Comparison of ENCODE assay signal across 8 mouse cellular contexts in the genomic region with DNA sequence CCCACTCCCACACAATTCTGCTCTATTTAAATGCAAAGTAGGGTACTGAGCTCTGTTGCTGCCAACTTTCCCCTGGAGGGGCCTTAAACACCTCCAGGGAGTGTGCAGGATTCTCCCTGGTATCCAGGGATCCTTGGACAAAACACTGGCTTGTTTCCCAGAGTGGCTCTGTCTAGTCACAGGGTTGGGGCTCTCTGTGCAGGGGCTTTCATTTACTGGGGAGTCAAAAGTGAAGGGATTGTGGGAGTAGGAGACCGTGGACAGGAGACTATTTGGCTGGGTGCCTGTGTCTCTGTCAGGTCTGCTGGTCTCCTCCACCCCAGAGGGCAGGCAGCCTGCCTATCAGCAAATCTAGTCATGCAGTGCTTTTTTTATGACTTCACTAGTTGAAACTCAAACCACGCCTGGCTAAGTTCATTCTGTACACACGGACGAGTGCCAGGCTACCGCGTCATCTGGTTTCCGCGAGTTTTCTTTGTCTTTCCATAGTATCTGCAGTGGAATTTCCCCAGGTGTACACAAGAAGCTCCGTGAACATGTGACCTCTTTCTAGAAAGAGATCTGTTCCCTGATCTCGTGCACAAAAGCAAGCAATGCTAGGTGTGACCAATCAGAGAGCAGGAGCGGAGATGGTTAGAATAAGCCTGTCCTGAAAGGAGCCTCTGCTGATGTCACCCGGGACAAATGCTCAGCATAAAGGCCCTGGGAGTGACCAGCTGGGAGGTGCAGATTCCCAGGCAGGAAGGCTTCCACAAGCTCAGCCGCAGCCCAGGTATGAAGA. TPM values are rescaled to one million over a fixed set of nuclear protein-coding genes. Genes with fewer than 3 reads are reported as not detected.
A peak's percentile ranks its signal among the peaks of the same experiment; 100 is the strongest.
DNase-seq lines count a peak whose midpoint lies in the region; ATAC-seq and TF ChIP-seq lines count a peak whose summit lies in the region.

No protein-coding gene starts in this region.

- H3K9me3 ChIP-seq in intestine, postnatal 0 days (ENCODE audit: control insufficient read depth) = no peaks in the 10 kb centered on the region

- H3K9ac ChIP-seq in intestine, postnatal 0 days (ENCODE audit: low read depth, low read length) = no peak overlapping the region; the same call in 1 of the 2 replicates

- peak overlapping the region; percentile 77 for H3K27ac ChIP-seq in intestine, postnatal 0 days (ENCODE audit: low read depth, low read length)

- WGBS in intestine, postnatal 0 days = 25% methylated on average over 13 of the region's 13 CpGs

- ATAC-seq in intestine, postnatal 0 days = peak; percentile 75

- no peaks in the 10 kb centered on the region for H3K27me3 ChIP-seq in intestine, postnatal 0 days (replicated peaks; ENCODE audit: control insufficient read depth, insufficient read depth, low read length)

- intact Hi-C loops in left cerebral cortex, postnatal 4 days (cut with DNase I) = no loop called here

- TF ChIP-seq CTCF in intestine, postnatal 0 days (IDR thresholded peaks at IDR 0.05; ENCODE audit: low read depth) = no peak

- H3K4me2 ChIP-seq in intestine, postnatal 0 days (replicated peaks; ENCODE audit: low read depth) = peak overlapping the region; percentile 47

- H3K4me1 ChIP-seq in intestine, postnatal 0 days (replicated peaks; ENCODE audit: control insufficient read depth, insufficient read depth, low read length) = peaks cover 4% of the 10 kb centered on the region; the same call in 1 of the 2 replicates

- no peak overlapping the region for H3K4me3 ChIP-seq in intestine, postnatal 0 days (ENCODE audit: low read depth, low read length)

- no peaks in the 10 kb centered on the region for H3K36me3 ChIP-seq in intestine, postnatal 0 days (ENCODE audit: control insufficient read depth, insufficient read depth)

- DNase-seq in left cerebral cortex, postnatal 4 days = peak; percentile 19
- no peak for DNase-seq in left cerebral cortex, adult 18-20 months (ENCODE audit: low spot score in 2 of 2)
- peak; percentile 70 for DNase-seq in brain, adult 2 months (ENCODE audit: low read depth, low spot score)
- peak; percentile 77 for DNase-seq in lung, postnatal 36 days
- DNase-seq in left cerebral cortex, adult 8-10 months (ENCODE audit: low spot score in 2 of 2) = no peak
- DNase-seq in frontal cortex, adult 2 months (ENCODE audit: extremely low spot score in 1 of 2, low spot score in 1 of 2) = no peak
- DNase-seq in embryo, embryonic 9.5 days (ENCODE audit: extremely low spot score) = no peak

RNA-seq across cellular contexts. Expression of gene Nsmce4a, which starts 1.5 kb away (rescaled TPM):
- total RNA-seq in left cerebral cortex, postnatal 4 days (2021) = 10 to 100 TPM; 36.1 to 38.3 TPM
- 10 to 100 TPM; 40.3 to 44.7 TPM for total RNA-seq in left cerebral cortex, adult 18-20 months (2021)
- 100 and 101 TPM in 2 replicates for polyA plus RNA-seq in intestine, postnatal 0 days (2015; fragmentation: Nextera tagmentation; extraction: Ambion mirVana)
- 10 to 100 TPM; 37.5 to 40.9 (median 40.4) TPM for total RNA-seq in left cerebral cortex, adult 8-10 months (2022)
- polyA plus RNA-seq in frontal cortex, adult 2 months (2012; rRNA removed) = 44.1 and 49.5 TPM in 2 replicates

RNA-seq across cellular contexts. Expression of gene Tacc2, which starts 2.8 kb away (rescaled TPM):
- total RNA-seq in left cerebral cortex, postnatal 4 days (2021) = 100 to 1,000 TPM; 101 to 102 TPM
- total RNA-seq in left cerebral cortex, adult 18-20 months (2021) = 10 to 100 TPM; 61.9 to 68.9 TPM
- polyA plus RNA-seq in intestine, postnatal 0 days (2015; fragmentation: Nextera tagmentation; extraction: Ambion mirVana) = 27.7 TPM in 2 replicates
- total RNA-seq in left cerebral cortex, adult 8-10 months (2022) = 10 to 100 TPM; 64.2 to 70.3 (median 68.0) TPM
- 46.1 and 49.3 TPM in 2 replicates for polyA plus RNA-seq in frontal cortex, adult 2 months (2012; rRNA removed)

RNA-seq across cellular contexts. Expression of gene Ate1, which starts 54.2 kb away (rescaled TPM):
- total RNA-seq in left cerebral cortex, postnatal 4 days (2021) = 10 to 100 TPM; 57.1 to 61.9 TPM
- total RNA-seq in left cerebral cortex, adult 18-20 months (2021) = 10 to 100 TPM; 71.1 to 71.3 TPM
- 59.4 and 60.8 TPM in 2 replicates for polyA plus RNA-seq in intestine, postnatal 0 days (2015; fragmentation: Nextera tagmentation; extraction: Ambion mirVana)
- total RNA-seq in left cerebral cortex, adult 8-10 months (2022) = 10 to 100 TPM; 64.4 to 83.5 (median 67.3) TPM
- polyA plus RNA-seq in frontal cortex, adult 2 months (2012; rRNA removed) = 26.0 and 30.8 TPM in 2 replicates

Comparison
In these comparisons a context has a peak if more than half of its experiments do, and no peak if none do; other contexts are left out.
1. DNase-seq: peak in left cerebral cortex, postnatal 4 days (single experiment), brain, adult 2 months (single experiment) and lung, postnatal 36 days (single experiment); none in left cerebral cortex, adult 18-20 months (0 of 2), left cerebral cortex, adult 8-10 months (0 of 2), frontal cortex, adult 2 months (0 of 2) and embryo, embryonic 9.5 days (single experiment).